Mouse (Mus musculus): ENCODE measurements around the gene Gm5447. TPM values are rescaled to one million over a fixed set of nuclear protein-coding genes. Genes with fewer than 3 reads are reported as not detected.

The Gm5447 gene
- polyA plus RNA-seq (2014; fragmentation: Illumina TruSeq; extraction: RNeasy Lipid Tissue Mini Kit (QIAGEN cat#74804); ENCODE audit: low read depth, low replicate concordance): 0.53 TPM

GRCm38 (mm10) chr13:30973501-30974246, at the start of gene Gm5447, which contains the start of gene Exoc2:
Gm5447 (plus strand) TSS chr13:30974204.
Exoc2 (minus strand) TSS chr13:30974093.

DNA sequence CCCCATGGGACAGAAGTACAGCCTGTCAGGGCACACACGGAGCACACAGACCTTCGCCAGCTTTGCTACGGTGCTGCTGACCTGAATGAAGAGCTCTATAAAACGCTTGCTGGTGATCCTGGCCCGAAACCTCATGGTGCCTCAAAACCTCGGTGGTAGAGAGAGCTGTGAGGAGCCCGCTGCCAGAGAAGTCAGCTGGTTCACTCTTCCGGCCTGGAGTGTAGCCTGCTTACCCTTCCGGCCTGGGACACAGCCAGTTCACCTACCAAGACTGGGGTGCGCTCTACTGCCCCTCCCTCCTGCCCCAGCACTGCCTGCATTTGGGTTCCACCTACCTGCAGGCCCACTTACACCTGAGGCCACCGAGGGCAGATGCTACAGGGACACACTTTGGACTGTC, 26.5 kb upstream of the Gm5447 start, which contains the start of gene Hus1b:
Gene Hus1b, minus strand, starts transcription at position 220 of the 400 bp plus-strand sequence.

Other genes starting within 250 kb of the Gm5447 start
- 0.32 TPM for gene Irf4, start 225.0 kb upstream of the Gm5447 start, polyA plus RNA-seq (2014; fragmentation: Illumina TruSeq; extraction: RNeasy Lipid Tissue Mini Kit (QIAGEN cat#74804); ENCODE audit: low read depth, low replicate concordance)
- gene Hus1b, start 26.4 kb upstream of the Gm5447 start, polyA plus RNA-seq (2014; fragmentation: Illumina TruSeq; extraction: RNeasy Lipid Tissue Mini Kit (QIAGEN cat#74804); ENCODE audit: low read depth, low replicate concordance): 4.3 TPM
- gene Exoc2, start 111 bp upstream of the Gm5447 start, polyA plus RNA-seq (2014; fragmentation: Illumina TruSeq; extraction: RNeasy Lipid Tissue Mini Kit (QIAGEN cat#74804); ENCODE audit: low read depth, low replicate concordance): 42.3 TPM

Measured in testis, adult 10 weeks (tissue).